Mouse (Mus musculus): Measurements from ENCODE around the gene Dhrs3. TPM values are rescaled to one million over a fixed set of nuclear protein-coding genes. Genes with fewer than 3 reads are reported as not detected.

Gene Dhrs3
- total RNA-seq, 2 experiments from 2014 or later: 33.3 to 44.8 TPM

DNA sequence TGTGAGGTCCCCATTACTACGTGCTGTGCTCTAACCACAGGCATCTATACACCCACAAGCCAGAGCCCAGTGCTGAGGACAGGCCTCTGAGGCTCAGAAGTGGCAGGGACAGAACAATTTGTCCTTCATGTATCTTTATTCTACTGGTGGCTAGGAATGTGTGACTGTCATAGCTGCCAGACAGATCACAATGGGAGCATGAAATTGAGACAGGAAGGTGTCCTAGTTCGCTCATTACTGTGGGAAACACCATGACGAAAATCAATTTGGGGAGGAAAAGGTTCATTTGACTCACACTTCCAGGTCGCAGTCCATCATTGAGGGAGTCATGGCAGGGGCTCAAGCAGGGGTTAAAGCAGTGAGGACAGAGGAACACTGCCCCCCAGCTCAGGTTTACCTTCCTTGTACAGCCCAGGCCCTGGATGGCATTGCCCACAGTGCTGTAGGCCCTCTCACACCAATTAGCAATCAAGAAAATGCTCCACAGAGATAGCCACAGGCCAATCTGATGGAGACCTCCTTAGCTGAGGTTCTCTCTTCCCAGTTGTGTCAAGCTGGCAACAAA lies 47.3 kb downstream of the Dhrs3 start:
- no peak for DNase-seq

DNA sequence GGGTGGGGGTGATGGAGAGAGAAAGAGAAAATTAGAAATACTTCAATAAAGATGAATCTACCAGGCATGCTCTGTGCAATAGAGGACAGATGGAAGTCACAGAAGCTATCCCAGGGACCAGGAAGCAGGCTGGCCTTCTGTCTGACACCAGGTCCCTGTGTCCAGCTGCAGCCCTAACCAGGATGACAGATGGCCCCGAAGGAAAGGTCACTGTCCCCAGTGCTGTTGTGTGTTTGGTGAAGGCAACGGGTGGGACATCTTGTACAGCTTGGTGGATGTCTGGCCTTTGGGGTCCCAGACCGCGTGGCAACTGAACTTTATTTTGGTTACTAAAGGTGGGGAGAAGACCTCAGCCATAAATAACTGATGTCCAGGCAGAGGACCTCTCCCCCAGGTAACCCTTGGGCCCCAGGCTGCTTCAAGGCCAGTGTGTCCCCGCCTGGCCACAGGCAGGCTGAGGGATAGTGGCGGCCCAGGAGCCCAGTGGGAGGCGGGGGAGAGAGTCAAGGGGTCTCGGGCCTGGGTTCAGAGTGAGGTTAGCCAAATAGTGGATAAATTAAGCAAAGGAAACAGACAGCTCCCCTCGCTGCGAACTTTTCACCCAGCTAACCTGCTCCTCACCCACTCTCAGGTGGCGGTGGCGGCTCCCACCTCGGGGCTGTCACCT lies 48.3 kb downstream of the Dhrs3 start:
- no peak for DNase-seq

DNA sequence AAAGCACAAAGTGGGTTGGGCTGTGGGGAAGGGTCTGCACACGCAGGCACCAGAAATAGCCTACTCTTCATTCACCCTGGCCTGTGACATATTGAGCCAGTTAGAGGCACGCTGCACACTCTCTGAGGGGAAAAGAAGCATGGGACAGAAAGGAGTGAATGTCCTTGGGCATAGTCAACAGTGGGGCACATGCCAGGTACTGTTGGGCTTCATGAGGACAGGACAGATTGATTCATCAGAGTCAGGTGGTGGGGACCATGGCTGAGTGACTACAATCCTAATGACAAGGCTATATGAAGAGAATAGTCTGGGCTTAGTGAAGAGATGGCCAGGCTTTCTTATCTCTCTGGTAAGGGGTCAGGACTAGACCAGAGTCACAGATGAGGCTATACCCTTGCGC lies 49.8 kb downstream of the Dhrs3 start:
- DNase-seq: no peak

DNA sequence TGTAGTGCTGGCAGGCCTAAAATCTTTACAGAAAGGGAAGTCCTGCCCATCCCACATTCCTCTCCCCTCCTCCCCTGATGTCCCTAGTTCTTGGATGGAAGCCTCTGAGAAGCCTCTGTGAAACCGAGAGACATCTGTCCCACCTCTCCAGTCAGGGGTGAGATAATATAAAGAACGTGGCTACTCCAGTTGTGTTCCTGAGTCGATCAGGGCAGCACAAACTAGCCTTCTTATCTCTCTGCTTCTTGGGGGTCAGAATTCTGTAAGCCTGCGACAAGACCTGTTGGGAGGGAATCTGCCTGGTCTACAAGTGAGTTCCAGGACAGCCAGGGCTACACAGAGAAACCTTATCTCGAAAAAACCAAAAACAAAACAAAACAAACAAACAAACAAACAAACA lies 50.6 kb downstream of the Dhrs3 start:
- no peak for DNase-seq

DNA sequence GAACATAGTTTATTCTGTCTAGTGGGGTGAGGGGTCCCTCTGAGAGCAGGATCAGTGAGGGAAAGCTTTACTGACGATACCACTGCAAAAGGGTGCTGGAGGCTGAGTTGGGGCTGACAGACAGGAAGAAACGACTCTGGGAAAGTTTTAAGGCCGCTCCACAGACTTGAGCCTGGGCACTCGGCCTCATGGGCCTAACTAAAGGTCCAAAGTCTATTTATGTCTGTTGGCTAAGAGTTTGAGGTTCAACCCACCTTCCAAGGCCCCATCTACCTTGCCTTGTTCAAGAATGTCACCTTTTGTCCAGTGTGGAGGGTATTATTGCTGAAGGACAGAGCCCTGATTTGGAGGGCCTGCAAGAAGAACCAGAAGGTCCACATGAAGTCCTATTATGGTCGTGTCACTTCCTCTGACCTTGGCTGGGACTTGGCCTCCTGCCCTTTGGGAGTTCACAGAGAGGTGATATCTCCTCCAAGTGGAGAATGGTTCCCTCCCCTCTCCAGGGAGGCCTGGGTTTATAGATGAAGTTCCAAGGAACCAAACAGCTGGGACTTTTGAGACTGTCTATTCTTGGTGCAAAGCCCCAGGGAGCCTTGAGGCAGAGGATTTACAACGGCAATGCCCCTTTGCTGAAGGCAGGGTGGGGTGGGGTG lies 55.2 kb downstream of the Dhrs3 start:
- peak; percentile 77 for DNase-seq

DNA sequence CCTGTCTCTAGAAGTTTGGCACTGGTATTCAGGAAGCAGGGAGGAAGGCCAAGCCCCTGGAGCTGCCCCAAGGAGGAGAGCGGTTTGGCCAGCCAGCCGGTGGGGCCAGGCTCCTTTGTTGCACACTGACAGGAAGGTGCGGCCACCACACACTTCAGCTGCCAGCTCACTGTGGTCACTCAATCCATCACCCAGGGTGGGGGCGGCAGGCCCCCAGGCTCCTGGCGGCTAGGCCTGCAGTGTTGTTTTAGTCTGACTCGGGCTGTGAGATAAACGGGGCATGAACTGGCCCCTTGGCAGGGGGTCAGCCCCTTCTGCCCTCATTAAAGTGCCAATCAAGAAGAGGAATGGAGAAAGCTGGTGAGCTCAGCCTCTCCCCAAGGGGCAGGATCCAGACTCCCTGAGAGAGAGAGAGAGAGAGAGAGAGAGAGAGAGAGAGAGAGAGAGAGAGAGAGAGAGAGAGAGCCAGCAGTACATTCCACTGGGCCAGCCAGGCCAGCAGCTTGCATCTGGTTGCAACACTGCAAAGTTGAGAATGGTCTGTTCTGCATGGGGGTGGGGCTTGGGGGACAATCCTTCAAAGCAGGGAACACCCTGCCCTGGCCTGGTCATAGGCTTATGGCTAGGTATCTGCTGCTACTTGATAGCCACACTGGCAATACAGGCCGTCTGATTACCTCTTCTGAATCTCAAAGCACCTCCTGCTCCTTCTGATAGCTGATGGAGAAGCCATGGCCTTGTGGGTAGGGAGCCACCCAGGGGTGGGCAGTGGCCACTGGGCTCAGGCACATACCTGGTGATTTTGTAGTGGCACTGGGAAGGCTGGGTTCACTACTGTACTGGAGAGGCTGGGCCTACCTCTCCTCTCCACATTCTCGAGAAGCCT lies 57.1 kb downstream of the Dhrs3 start:
- peak; percentile 81 for DNase-seq

DNA sequence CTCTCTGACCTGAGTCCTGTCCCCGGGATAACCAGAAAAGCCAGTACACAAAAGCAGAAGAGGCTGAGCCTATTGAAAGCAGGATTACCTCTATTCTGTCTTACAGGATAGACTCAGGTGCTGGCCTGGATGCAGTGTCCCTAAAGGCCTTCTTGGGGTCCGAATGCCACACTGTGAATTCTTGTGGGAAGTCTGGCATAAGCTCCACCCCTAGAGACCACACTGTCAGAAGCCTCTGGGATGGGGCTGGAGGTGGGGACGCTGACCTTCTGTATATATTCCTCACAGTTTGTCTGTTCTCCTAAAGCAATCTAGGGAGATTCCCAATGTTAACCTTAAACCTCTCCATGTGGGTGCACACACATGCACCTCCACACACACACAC lies 57.7 kb downstream of the Dhrs3 start:
- no peak for DNase-seq

DNA sequence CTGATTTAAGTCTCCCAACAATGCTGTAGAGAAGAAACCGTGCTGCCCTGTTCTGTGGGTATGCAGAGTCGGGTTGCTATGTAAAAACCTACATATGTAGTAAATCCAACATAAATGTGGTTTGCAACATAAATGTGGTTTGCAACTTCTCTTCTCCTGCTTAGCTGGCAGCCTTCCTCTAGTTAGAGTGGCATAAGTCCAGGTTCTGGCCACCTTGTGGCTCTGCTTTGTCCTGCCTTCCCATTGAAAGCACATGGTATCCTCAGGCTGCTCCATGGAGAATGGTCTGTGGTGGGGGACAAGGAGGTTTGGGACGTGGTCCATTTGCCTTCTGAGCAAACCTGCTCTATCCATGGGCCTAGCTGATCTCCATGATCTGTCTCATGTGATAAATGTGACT lies 58.3 kb downstream of the Dhrs3 start:
- no peak for DNase-seq

DNA sequence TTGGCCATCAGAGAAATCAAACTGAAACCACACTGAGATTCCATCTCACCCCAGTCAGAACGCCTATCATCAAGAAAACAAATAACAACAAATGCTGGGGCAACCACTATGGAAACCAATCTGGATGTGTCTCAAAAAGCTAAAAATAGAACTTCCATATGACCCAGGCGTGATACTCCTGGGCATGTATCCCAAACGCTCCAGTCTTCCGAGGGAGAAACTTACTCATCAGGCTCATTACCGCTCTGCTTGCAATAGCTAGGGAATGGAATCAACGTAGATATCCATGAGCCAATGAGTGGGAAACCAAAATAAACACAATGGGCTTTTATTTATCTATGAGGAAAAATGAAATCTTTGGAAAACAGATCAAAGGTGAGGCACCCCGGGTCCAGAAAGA lies 59.2 kb downstream of the Dhrs3 start:
- no peak for DNase-seq

DNA sequence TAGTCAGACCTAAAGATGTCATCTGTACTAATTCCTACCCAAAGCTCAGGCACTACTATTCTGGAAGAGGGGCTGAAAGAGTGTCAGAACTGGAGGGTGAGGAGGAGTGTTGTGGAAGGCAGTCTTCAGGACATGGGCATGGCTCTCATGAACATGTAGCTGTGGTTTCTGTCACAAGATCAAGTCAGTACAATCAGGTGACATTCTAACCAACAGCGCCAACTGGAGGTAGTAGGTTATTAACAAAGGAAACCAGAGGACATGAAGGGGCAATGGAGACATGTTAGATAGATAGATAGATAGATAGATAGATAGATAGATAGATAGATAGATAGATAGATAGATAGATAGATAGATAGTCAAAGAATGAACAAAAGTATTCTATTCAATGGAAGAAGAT lies 60.8 kb downstream of the Dhrs3 start:
- no peak for DNase-seq

DNA sequence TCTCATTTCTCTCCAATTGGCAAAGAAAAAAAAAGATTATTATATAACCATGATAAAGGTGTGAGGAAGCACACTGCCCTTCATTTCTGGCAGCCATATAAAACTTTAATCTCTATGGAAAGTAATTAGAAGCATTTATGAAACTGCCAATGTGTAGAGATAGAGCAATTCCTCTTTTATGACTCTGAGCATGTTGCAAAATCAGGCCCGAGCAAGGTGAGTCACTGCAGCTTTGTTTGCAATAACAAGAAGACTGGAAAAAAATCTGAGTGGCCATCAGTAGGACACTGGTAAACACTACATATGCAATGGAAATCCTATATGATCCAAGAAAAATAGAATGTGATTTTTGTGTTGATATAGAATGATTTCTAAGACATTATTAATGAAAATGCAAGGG lies 63.2 kb downstream of the Dhrs3 start:
- DNase-seq: no peak

DNA sequence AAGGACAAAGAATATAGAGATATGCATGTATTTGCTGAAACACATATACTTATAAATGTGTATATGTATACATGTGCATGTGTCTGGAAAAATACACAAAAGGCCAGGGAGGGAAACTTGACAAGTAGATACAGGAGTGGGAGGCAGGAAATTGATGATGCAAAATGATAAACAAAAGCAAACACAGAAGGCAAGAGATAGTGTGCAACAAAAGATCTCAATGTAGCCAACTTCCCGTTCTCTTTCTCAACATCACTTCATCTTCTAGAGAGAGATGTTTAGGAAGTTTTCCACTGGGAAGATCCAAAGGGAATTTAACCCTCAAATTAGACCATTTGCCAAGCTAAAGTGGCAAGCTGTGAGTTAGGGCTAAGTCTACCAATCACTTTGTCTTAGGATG lies 63.7 kb downstream of the Dhrs3 start:
- DNase-seq: no peak

DNA sequence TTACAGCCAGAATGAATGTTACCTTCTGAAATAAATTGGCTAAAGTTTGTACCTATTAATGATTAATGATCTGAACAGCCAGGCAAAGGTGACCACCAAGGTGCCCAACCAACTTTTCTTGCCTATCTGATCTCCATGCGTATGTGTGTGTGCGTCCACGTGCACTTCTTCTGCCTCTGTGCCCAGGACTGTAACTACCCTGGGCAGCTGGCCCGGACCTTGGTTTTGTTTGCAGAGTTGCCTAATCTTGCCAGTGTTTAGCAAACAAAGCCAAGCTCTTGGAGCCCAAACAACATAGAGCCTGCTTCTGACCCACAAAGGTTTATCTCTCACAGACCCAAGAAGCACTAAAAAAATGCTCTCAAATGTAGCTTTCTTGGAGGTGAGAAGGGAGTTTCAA lies 64.6 kb downstream of the Dhrs3 start:
- peak; percentile 37 for DNase-seq

DNA sequence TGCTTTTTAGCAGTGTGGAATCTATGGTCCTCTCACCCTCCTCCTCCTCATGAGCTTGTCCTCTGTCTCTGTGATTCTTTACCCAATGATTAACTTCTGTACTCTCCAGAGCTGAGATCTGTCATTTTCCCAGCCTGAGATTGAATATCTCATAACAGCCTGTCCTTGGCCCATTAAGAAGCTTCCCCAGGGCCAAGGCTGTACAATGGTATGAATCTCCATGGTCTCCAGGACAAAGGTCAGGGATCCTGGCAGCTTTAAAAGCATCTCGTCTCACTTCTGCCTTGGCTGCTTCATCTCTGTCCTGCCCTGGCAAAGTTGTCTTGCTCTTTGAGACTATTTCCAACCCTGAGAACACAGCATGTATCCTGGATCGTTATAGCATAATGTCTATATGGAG lies 65.1 kb downstream of the Dhrs3 start:
- no peak for DNase-seq

DNA sequence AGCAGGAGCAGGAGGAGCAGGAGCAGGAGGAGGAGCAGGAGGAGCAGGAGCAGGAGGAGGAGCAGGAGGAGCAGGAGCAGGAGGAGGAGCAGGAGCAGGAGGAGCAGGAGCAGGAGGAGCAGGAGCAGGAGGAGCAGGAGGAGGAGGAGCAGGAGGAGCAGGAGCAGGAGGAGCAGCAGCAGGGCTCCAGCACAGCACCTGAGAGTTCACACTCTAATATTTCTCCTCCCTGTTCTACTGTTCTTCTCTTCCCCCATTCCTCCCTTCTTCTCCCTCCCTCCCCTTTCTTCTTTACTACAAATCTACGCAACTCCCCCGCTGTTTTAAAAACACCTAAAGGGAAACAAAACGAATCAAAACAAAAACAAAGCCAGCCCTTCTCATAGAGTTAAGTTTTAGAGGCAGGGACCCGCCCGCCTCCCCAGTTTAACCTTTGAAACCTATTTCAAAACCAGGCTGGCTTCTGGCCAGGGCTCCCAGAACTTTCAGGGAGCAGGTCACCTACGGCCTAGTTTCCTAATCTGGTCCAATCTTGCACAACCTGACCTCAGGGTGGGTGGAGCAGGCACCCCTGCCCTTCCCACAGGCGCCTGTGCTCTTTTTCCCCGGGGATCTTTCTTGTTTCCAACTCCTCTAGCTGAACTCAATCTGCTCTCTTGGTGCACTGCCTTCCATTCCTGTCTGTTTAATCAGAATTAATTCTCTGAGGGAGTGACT lies 67.7 kb downstream of the Dhrs3 start:
- DNase-seq: peak; percentile 62

DNA sequence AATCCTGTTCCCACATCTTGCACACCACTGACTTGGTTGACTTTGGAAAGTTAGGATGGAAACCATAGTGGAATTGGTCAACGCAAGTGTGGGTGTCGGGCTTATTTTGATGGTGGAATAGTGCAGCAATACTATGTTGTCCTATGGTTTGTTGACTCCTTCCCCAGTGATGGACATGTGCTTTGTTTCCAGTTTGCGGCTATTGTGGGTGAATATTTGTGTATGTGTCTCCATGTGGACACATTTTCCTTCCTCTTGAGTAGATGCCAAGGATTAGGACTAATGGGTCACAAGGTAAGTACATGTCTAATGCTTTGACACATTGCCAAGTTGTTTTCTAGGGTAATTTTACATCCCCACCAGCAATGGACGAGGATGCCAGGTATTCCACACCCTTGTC lies 68.6 kb downstream of the Dhrs3 start:
- no peak for DNase-seq

DNA sequence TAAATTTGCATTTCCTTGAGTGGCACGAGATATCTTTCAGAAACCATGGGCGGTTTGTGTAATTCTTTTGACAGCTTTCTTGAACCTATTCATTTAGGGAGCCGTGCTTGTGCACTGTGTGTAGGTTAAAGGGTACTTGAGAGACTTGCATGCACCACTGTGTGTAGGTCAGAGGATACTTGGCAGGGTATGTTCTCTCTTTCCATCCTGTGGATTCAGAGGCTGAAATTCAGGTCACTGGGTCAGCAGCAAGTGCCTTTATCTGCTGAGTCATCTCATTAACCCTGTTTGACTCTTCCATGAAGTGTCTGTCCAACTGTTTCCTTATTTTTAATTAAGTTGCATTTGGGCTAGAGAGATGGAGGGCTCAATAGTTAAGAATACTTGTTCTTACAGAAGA lies 69.1 kb downstream of the Dhrs3 start:
- no peak for DNase-seq

DNA sequence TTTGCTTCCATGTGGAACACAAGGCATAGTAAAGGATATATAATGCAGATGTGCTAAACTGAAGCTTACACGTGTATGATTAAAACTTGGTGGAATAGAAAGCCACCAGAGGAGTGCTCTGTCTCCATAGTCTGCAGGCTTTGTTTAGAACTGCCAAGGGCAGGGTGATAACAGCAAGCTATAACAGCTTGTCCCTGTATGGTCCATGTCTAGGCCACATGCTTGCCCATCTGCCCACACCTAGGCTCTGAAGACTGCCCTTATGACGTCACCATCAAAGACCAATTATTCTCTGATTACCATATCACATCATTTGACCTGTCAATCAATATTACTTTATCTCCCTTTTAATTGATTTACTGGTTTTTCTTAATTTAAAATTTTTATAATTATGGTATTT lies 72.6 kb downstream of the Dhrs3 start:
- no peak for DNase-seq

DNA sequence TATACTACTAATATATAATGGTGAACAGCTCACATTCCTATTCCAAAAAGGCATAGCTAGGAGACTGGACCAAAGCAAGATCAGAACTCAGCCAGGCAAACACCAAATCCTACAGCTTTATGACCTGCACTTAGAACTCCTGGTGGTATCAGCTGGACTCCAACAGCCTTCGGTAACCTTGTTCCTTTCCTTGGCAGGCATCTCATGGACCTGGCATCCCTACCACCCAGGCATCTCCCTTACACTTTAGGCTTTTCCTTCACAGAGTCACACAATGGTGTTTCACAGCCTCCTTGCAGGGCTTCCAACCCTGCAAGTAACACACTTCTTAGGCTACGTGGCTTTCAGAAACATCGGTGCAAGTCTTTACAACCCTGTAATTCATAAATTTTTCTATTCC lies 75.7 kb downstream of the Dhrs3 start:
- no peak for DNase-seq

DNA sequence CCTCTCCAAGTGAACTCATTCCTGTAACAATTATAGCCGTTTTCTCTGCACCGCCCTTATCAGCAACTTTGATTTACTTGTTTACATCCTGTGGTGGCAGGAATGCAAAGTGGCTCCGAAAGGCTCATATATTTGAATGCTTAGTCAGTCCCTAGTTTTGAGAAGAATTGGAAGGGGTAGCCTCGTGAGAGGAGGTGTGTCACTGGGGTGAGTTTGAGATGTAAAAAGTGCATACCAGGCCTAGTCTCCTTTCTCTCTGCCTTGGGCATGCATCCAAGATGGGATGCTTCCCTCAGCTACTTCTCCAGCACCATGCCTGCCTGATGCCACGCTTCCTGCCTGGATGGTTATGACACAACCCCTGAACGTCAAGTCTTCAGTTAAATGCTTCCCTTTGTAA lies 76.4 kb downstream of the Dhrs3 start:
- no peak for DNase-seq

DNA sequence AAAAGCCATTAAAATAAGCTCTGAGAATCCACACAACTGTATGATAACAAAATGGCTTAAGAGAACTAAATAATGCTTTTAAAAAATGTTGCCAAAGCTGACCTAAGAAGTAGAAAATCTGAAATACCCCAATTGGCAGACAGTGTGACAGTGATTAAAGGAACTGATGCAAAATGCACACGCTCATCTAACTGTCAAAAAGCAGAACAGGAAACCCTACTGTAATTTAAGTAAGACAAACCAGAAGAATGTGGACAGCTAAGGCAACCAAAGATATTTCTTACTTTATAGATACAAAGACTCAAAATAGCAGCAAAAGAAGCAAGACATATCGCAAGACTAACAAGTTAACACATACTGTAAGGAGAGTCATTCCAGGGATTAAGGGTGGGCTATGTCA lies 78.4 kb downstream of the Dhrs3 start:
- DNase-seq: no peak

DNA sequence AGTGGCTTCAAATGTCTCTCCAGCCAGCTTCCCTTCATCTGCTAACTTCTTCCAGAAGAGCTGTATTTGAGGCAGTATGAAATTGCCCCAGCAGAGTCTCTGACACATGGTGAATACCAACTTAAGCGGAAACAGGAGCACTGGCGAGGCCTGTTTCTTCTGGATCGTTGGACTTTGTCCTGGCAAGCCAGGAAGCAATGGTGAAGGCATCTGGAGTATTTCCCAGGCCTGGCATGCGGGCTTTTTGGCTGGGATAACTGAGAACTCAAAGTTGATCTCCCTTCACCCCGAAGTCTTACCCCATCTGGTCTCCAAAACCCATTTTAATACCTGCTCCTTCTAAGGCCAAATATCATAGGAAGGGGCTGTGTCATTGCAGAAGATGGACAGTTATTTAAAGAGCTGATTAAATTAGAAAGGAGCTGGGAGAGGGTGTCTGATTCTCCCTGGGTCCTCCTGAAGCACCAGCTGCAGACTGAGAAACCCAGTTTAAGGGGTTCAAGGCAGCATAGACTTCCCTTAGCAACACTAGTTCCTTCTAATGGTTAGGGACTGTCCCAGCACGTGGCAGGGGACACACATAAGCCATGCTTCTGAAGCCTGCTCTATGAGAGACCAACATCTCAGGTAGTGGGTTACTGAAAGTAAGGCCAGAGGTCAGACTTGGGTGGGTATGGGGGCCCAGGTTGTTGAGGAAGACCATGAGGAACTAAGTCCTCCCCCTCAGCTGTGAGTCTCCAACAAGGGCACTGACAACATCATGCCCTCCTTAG lies 80.5 kb downstream of the Dhrs3 start:
- peak; percentile 34 for DNase-seq

All from gastrocnemius, postnatal 25 days (tissue).